15 mouse cellular contexts compared by ENCODE assay signal in the genomic region with DNA sequence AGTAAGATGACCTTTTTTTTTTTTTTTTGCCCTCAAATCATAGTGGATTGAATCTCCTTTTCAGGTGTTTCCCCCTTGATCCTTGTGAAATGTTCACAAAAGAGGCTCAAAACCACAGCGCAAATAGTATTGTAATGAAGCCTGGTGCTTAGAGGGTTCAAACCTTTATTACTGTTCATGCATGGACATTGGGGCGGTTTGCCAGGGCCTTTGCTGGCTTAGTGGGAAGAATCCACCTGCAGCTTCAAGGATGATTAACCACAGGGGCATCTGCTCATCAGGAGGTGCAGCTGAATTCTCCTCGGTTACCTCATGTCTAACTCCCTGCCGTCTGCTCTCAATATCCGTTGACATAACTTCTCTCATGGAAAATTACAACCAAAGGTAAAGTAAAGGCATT.
"Had no signal": no experiment of that assay in that cellular context is flagged by ENCODE, and none has a peak within 500 bp of the region (broad histone marks: within the 10 kb centered on the region; RNA-seq: fewer than 3 reads in every experiment).

No protein-coding gene starts in this region.

- H3K4me1 ChIP-seq: limb, embryonic 12.5 days; midbrain, embryonic 15.5 days; neural tube, embryonic 12.5 days had no signal

- H3K27me3 ChIP-seq: limb, embryonic 12.5 days; liver, embryonic 13.5 days; lung, embryonic 15.5 days; megakaryocyte, embryonic 14.5 days; midbrain, embryonic 15.5 days; neural tube, embryonic 12.5 days had no signal

- H3K27ac ChIP-seq: limb, embryonic 12.5 days; liver, embryonic 13.5 days; lung, embryonic 15.5 days; midbrain, embryonic 15.5 days; neural tube, embryonic 12.5 days had no signal

- H3K4me3 ChIP-seq: limb, embryonic 12.5 days; liver, embryonic 13.5 days; lung, embryonic 15.5 days; megakaryocyte, embryonic 14.5 days; midbrain, embryonic 15.5 days; neural tube, embryonic 12.5 days had no signal

- DNase-seq: kidney, postnatal 14 days; liver; liver, embryonic 13.5 days; liver, postnatal 0 days; lung, postnatal 14 days; retina, postnatal 1 day; right cerebral cortex, postnatal 4 days; spleen, adult 18-20 months; thymus, adult 18-20 months; thymus, postnatal 14 days had no signal
